Mouse (Mus musculus) 3T3-L1 (cell line): ENCODE measurements around the gene Ano10.

Experiments used
- DNase-seq: peaks from one replicate; pipeline ENCODE4 v3.0.0-alpha.2; 2015; ENCODE audit warnings: low read depth, low spot score

Gene Ano10

GRCm38 (mm10) chr9:122290192-122290591 is 4.0 kb downstream of the Ano10 start:
- peak; percentile 53 for DNase-seq

- DNase-seq: no peak
Measured at GRCm38 (mm10) chr9:122288416-122288815, 5.8 kb downstream of the Ano10 start.

GRCm38 (mm10) chr9:122287526-122287925 is 6.7 kb downstream of the Ano10 start:
- DNase-seq: no peak

- DNase-seq: no peak
Measured at GRCm38 (mm10) chr9:122285833-122286310, 8.4 kb downstream of the Ano10 start.

- DNase-seq: no peak
Measured at GRCm38 (mm10) chr9:122285146-122285832, 8.9 kb downstream of the Ano10 start.

GRCm38 (mm10) chr9:122284696-122285095 is 9.5 kb downstream of the Ano10 start:
- DNase-seq: no peak

- DNase-seq: no peak
Measured at GRCm38 (mm10) chr9:122281004-122281403, 13.2 kb downstream of the Ano10 start.

GRCm38 (mm10) chr9:122276665-122277064 is 17.6 kb downstream of the Ano10 start:
- no peak for DNase-seq

- no peak for DNase-seq
Measured at GRCm38 (mm10) chr9:122276134-122276533, 18.1 kb downstream of the Ano10 start.

GRCm38 (mm10) chr9:122274346-122274745 is 19.9 kb downstream of the Ano10 start:
- DNase-seq: no peak

GRCm38 (mm10) chr9:122273879-122274278 is 20.3 kb downstream of the Ano10 start:
- DNase-seq: no peak

- DNase-seq: peak; percentile 13
Measured at GRCm38 (mm10) chr9:122271866-122272265, 22.4 kb downstream of the Ano10 start.

GRCm38 (mm10) chr9:122271318-122271717 is 22.9 kb downstream of the Ano10 start:
- no peak for DNase-seq

GRCm38 (mm10) chr9:122270913-122271312 is 23.3 kb downstream of the Ano10 start:
- DNase-seq: peak; percentile 12

GRCm38 (mm10) chr9:122269256-122270041 is 24.8 kb downstream of the Ano10 start:
- DNase-seq: no peak

- no peak for DNase-seq
Measured at GRCm38 (mm10) chr9:122265526-122266210, 28.6 kb downstream of the Ano10 start.

- DNase-seq: peak; percentile 22
Measured at GRCm38 (mm10) chr9:122263140-122263539, 31.1 kb downstream of the Ano10 start.

- DNase-seq: no peak
Measured at GRCm38 (mm10) chr9:122254386-122254785, 39.8 kb downstream of the Ano10 start.

- no peak for DNase-seq
Measured at GRCm38 (mm10) chr9:122252113-122252512, 42.1 kb downstream of the Ano10 start.

GRCm38 (mm10) chr9:122248168-122248567 is 46.1 kb downstream of the Ano10 start:
- peak; percentile 43 for DNase-seq

- DNase-seq: peak; percentile 91
Measured at GRCm38 (mm10) chr9:122247430-122248027, 46.7 kb downstream of the Ano10 start.

- DNase-seq: no peak
Measured at GRCm38 (mm10) chr9:122245879-122246278, 48.3 kb downstream of the Ano10 start.
